Mouse (Mus musculus) liver, embryonic 14.5 days (tissue): ENCODE results near the gene Evx1.

ENCODE experiments used
- CTCF ChIP-seq: IDR thresholded peaks from 2 replicates; pipeline ENCODE4 v1.5.1; 2016; ENCODE audit warnings: antibody characterized with exemption, low read depth, control low read depth
- EP300 ChIP-seq: IDR thresholded peaks from 2 replicates; pipeline ENCODE4 v1.6.1; 2016; ENCODE audit warnings: antibody characterized with exemption, low read depth

GRCm38 (mm10) chr6:52292328-52292727, 21.0 kb upstream of the Evx1 start:
- no peak for TF ChIP-seq CTCF
- no peak for TF ChIP-seq EP300
